Mouse (Mus musculus) forebrain, postnatal 0 days (tissue): ENCODE measurements around the gene Foxa3. TPM values are rescaled to one million over a fixed set of nuclear protein-coding genes. Genes with fewer than 3 reads are reported as not detected.
A peak's percentile ranks its signal among the peaks of the same experiment; 100 is the strongest.

Source experiments
- ATAC-seq: fragments of 200-750 bp; cut with Nextera tagmentation; 2 replicates; pipeline ENCODE4 v1.8.0; 2017; ENCODE audit warnings: mild to moderate bottlenecking, moderate library complexity
- DNase-seq: peaks from one replicate; pipeline ENCODE4 v3.0.0-alpha.2; 2015
- H3K27ac ChIP-seq: fragments of 300-500 bp; sonication (generic); 2 replicates; pipeline ENCODE4 v1.5.1; 2014; ENCODE audit warnings: low read depth, mild to moderate bottlenecking, antibody characterized with exemption, low read length, moderate library complexity, mixed read lengths
- H3K27me3 ChIP-seq: fragments of 300-500 bp; sonication (generic); 2 replicates; pipeline ENCODE4 v1.6.1; 2014; ENCODE audit warnings: mild to moderate bottlenecking, low read length, mixed read lengths; ENCODE audit not compliant: insufficient read depth
- H3K36me3 ChIP-seq: fragments of 300-500 bp; sonication (generic); 2 replicates; pipeline ENCODE4 v1.6.1; 2014; ENCODE audit warnings: mild to moderate bottlenecking, moderate library complexity; ENCODE audit not compliant: insufficient read depth
- H3K4me1 ChIP-seq: fragments of 300-500 bp; sonication (generic); 2 replicates; pipeline ENCODE4 v1.6.1; 2014; ENCODE audit warnings: antibody characterized with exemption; ENCODE audit not compliant: insufficient read depth
- H3K4me2 ChIP-seq: fragments of 300-500 bp; sonication (generic); 2 replicates; pipeline ENCODE4 v1.6.1; 2014; ENCODE audit warnings: low read depth, mild to moderate bottlenecking, moderate library complexity
- H3K4me3 ChIP-seq: fragments of 300-500 bp; sonication (generic); 2 replicates; pipeline ENCODE4 v1.5.1; 2014; ENCODE audit warnings: low read depth, low read length, mixed read lengths
- H3K9ac ChIP-seq: fragments of 300-500 bp; sonication (generic); 2 replicates; pipeline ENCODE4 v1.6.1; 2014; ENCODE audit warnings: mild to moderate bottlenecking
- H3K9me3 ChIP-seq: fragments of 300-500 bp; sonication (generic); 2 replicates; pipeline ENCODE4 v1.6.1; 2016; ENCODE audit warnings: low read length
- CTCF ChIP-seq: sonication (generic); IDR thresholded peaks from 2 replicates; pipeline ENCODE4 v1.5.1; 2016; ENCODE audit warnings: antibody characterized with exemption, control low read depth, low read depth
- WGBS: fragments of 180-500 bp; shearing (Covaris S2); extraction: QIAGEN DNeasy Blood & Tissue Kit; methylation state at CpG from one replicate; pipeline ENCODE4 v1.1.7; 2014; 5-methylcytosine and 5-hydroxymethylcytosine counted together
- polyA plus RNA-seq: library from polyadenylated mRNA; unstranded; fragments of >200 nt; fragmentation: Nextera tagmentation; extraction: Ambion mirVana; gene quantifications from 2 replicates; pipeline ENCODE4 v1.2.1, GENCODE M21; 2015
- total RNA-seq: library from RNA; depleted of rRNA; stranded (reverse); fragments of >200 nt; gene quantifications from 2 replicates; pipeline ENCODE4 v1.2.3, GENCODE M21; 2014

The Foxa3 gene
- total and polyA plus RNA-seq, 2 experiments from 2014 or later = not detected

- Histone ChIP-seq H3K4me2 (no peak overlapping the region), H3K27me3 (no peaks in the 10 kb centered on the region), H3K4me1 (no peaks in the 10 kb centered on the region), H3K9me3 (no peaks in the 10 kb centered on the region), H3K36me3 (peaks cover 72% of the 10 kb centered on the region), H3K4me3 (no peak overlapping the region), H3K9ac (no peak overlapping the region), H3K27ac (0 out of 2 replicates have a peak overlapping the region, but pooled peaks have one; percentile 4)
- ATAC-seq (0 out of 2 replicates have a peak, but pooled peaks have one; percentile 7), DNase-seq (no peak)
- no peak for TF ChIP-seq CTCF
- WGBS = 84% methylated on average over 8 of the region's 8 CpGs
Measured at GRCm38 (mm10) chr7:19050172-19050571, 26.8 kb upstream of the Foxa3 start.

GRCm38 (mm10) chr7:19049252-19049651, 25.9 kb upstream of the Foxa3 start:
- TF ChIP-seq CTCF = no peak
- Histone ChIP-seq H3K36me3 (peaks cover 81% of the 10 kb centered on the region), H3K4me1 (no peaks in the 10 kb centered on the region), H3K4me2 (no peak overlapping the region), H3K4me3 (no peak overlapping the region), H3K9me3 (no peaks in the 10 kb centered on the region), H3K27ac (no peak overlapping the region), H3K9ac (no peak overlapping the region), H3K27me3 (no peaks in the 10 kb centered on the region)
- 86% methylated on average over 5 of the region's 5 CpGs for WGBS
- DNase-seq = no peak
- ATAC-seq = no peak

GRCm38 (mm10) chr7:19048006-19048527, 24.7 kb upstream of the Foxa3 start:
- ATAC-seq = no peak
- H3K9ac ChIP-seq = no peak overlapping the region
- WGBS = 88% methylated on average over 14 of the region's 14 CpGs

GRCm38 (mm10) chr7:19046286-19047069, 23.1 kb upstream of the Foxa3 start:
- H3K27ac ChIP-seq = no peak overlapping the region
- H3K27me3 ChIP-seq = no peaks in the 10 kb centered on the region
- no peak overlapping the region for H3K9ac ChIP-seq
- TF ChIP-seq CTCF = no peak
- WGBS = 93% methylated on average over 11 of the region's 11 CpGs
- H3K4me1 ChIP-seq = no peaks in the 10 kb centered on the region
- no peak overlapping the region for H3K4me2 ChIP-seq
- H3K9me3 ChIP-seq = no peaks in the 10 kb centered on the region
- H3K36me3 ChIP-seq = peaks cover 99% of the 10 kb centered on the region
- no peak for DNase-seq
- ATAC-seq = 0 out of 2 replicates have a peak, but pooled peaks have one; percentile 12
- H3K4me3 ChIP-seq = no peak overlapping the region

More at GRCm38 (mm10) chr7:19048006-19048527, 24.7 kb upstream of the Foxa3 start:
- DNase-seq = no peak
- H3K27me3 ChIP-seq = no peaks in the 10 kb centered on the region
- no peak overlapping the region for H3K27ac ChIP-seq
- no peaks in the 10 kb centered on the region for H3K9me3 ChIP-seq
- peaks cover 92% of the 10 kb centered on the region for H3K36me3 ChIP-seq
- H3K4me2 ChIP-seq = no peak overlapping the region
- no peak for TF ChIP-seq CTCF
- no peaks in the 10 kb centered on the region for H3K4me1 ChIP-seq
- no peak overlapping the region for H3K4me3 ChIP-seq

- no peak overlapping the region for H3K4me2 ChIP-seq
- H3K27me3 ChIP-seq = no peaks in the 10 kb centered on the region
- no peak overlapping the region for H3K4me3 ChIP-seq
- no peak overlapping the region for H3K9ac ChIP-seq
- peaks cover 99% of the 10 kb centered on the region for H3K36me3 ChIP-seq
- H3K9me3 ChIP-seq = no peaks in the 10 kb centered on the region
- no peaks in the 10 kb centered on the region for H3K4me1 ChIP-seq
- ATAC-seq = no peak
- H3K27ac ChIP-seq = no peak overlapping the region
- no peak for TF ChIP-seq CTCF
- DNase-seq = no peak
- WGBS = 98% methylated on average over 6 of the region's 6 CpGs
Measured at GRCm38 (mm10) chr7:19044616-19045015, 21.3 kb upstream of the Foxa3 start.

- ATAC-seq (no peak), DNase-seq (no peak)
- H3K4me1 ChIP-seq = no peaks in the 10 kb centered on the region
- no peaks in the 10 kb centered on the region for H3K9me3 ChIP-seq
- H3K4me2 ChIP-seq = no peak overlapping the region
- no peaks in the 10 kb centered on the region for H3K27me3 ChIP-seq
- no peak overlapping the region for H3K4me3 ChIP-seq
- H3K27ac ChIP-seq = no peak overlapping the region
- WGBS = 74% methylated on average over 4 of the region's 4 CpGs
- H3K36me3 ChIP-seq = peaks cover 73% of the 10 kb centered on the region
- H3K9ac ChIP-seq = no peak overlapping the region
- no peak for TF ChIP-seq CTCF
Measured at GRCm38 (mm10) chr7:19031641-19032040, 8.3 kb upstream of the Foxa3 start.

GRCm38 (mm10) chr7:19029084-19029653, 5.8 kb upstream of the Foxa3 start:
- peak; percentile 73 for TF ChIP-seq CTCF
- ATAC-seq (peak; percentile 52), DNase-seq (peak; percentile 45)
- Histone ChIP-seq H3K27me3 (no peaks in the 10 kb centered on the region), H3K4me2 (no peak overlapping the region), H3K27ac (no peak overlapping the region), H3K36me3 (peaks cover 49% of the 10 kb centered on the region), H3K9ac (no peak overlapping the region), H3K4me1 (peaks cover 3% of the 10 kb centered on the region; the same call in 1 of the 2 replicates), H3K4me3 (no peak overlapping the region), H3K9me3 (no peaks in the 10 kb centered on the region)
- WGBS = 54% methylated on average over 6 of the region's 6 CpGs
